Mouse (Mus musculus) hindbrain, embryonic 10.5 days (tissue): Measurements from ENCODE around the gene Ddx60. TPM values are rescaled to one million over a fixed set of nuclear protein-coding genes. Genes with fewer than 3 reads are reported as not detected.

Experiments used
- DNase-seq: peaks from one replicate; pipeline ENCODE4 v3.0.0-alpha.2; 2017; ENCODE audit warnings: low spot score
- H3K27ac ChIP-seq: fragments of 300-500 bp; sonication (generic); 2 replicates; pipeline ENCODE4 v1.5.1; 2016; ENCODE audit warnings: mild to moderate bottlenecking, moderate library complexity
- H3K27me3 ChIP-seq: fragments of 300-500 bp; sonication (generic); 2 replicates; pipeline ENCODE4 v1.6.1; 2016; ENCODE audit warnings: mild to moderate bottlenecking; ENCODE audit not compliant: poor library complexity, insufficient read depth, severe bottlenecking
- H3K36me3 ChIP-seq: fragments of 300-500 bp; sonication (generic); 2 replicates; pipeline ENCODE4 v1.6.1; 2016; ENCODE audit warnings: mild to moderate bottlenecking, moderate library complexity
- H3K4me1 ChIP-seq: fragments of 300-500 bp; sonication (generic); replicated peaks from 2 replicates; pipeline ENCODE4 v1.6.1; 2016; ENCODE audit warnings: mild to moderate bottlenecking
- H3K4me3 ChIP-seq: fragments of 300-500 bp; sonication (generic); 2 replicates; pipeline ENCODE4 v1.5.1; 2016; ENCODE audit warnings: mild to moderate bottlenecking, moderate library complexity
- H3K9me3 ChIP-seq: fragments of 300-500 bp; sonication (generic); 2 replicates; pipeline ENCODE4 v1.6.1; 2016; ENCODE audit warnings: mild to moderate bottlenecking, moderate library complexity
- WGBS: fragments of 180-500 bp; shearing (Covaris S2); methylation state at CpG from one replicate; pipeline ENCODE4 v1.1.7; 2016; 5-methylcytosine and 5-hydroxymethylcytosine counted together
- polyA plus RNA-seq: library from polyadenylated mRNA; unstranded; fragments of >200 nt; fragmentation: Nextera tagmentation; extraction: Ambion mirVana; gene quantifications from 2 replicates; pipeline ENCODE4 v1.2.1, GENCODE M21; 2016

Gene Ddx60
- 0.06 and 0.12 TPM in 2 replicates for polyA plus RNA-seq

DNA sequence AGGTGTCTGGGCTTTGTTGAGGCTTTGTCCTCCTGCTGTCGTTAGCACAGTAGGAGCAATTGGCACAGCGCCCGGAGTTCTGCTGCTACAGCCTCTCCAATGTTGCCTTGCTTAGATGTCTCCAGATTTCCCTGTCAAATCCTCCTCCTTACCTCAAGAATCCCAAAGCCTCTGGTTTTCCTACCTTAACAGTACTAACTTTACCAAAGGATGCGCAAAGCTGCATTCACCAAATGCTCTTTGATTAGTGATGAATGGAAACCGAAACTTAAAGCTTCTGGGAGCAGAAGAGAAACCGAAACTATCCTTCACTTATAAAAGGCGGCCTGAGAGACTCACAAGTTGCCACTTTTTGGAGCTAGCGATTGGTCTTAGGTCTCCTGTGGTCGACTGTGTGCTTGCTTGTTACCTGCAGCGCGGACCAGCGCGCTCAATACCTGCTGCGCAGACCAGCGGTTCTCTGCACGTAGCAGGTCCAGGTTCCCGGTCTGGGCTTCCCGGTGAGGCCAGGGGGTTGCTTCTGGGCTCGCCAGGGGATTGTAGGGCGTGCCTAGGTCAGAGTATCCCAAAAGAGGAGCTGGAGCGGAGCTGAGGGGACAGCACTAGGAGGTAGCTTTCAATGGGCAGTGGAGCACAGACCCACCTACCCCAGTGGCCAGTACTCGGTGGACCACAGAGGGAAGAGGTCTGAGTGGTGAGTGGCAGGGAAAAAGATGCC lies at the start of gene Ddx60:
Gene Ddx60, plus strand, starts transcription at position 311 of the 718 bp plus-strand sequence.
- Histone ChIP-seq H3K4me1 (peaks cover 7% of the 10 kb centered on the region), H3K36me3 (no peaks in the 10 kb centered on the region), H3K4me3 (peak within 1 kb of the TSS; percentile 57), H3K27me3 (peaks cover 17% of the 10 kb centered on the region; the same call in 1 of the 2 replicates), H3K27ac (peak within 1 kb of the TSS; percentile 70), H3K9me3 (no peaks in the 10 kb centered on the region)
- 12% methylated on average over 22 of the region's 22 CpGs for WGBS
- DNase-seq: peak; percentile 18

DNA sequence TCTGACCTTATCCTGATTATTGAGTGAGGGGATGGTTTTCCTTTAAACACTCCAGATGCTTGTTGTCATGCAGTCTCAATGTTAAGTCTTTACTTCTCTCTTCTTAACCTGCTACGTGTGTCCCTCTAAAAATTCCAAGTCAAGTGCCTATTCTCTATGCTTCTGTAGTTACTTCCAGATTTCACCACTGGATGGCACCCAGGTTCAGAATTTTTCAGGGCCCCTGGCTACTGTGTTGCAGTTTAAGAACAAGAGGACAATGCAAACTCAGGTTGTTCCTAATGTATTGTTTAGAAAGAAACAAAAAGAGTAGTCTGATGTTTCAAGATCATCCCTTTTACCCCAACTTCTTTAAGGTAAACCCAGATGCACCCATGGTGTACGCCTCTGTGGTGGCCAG lies 33.8 kb upstream of the Ddx60 start:
- H3K4me3 ChIP-seq: no peak overlapping the region
- no peaks in the 10 kb centered on the region for H3K36me3 ChIP-seq
- H3K27me3 ChIP-seq: no peaks in the 10 kb centered on the region
- no peaks in the 10 kb centered on the region for H3K4me1 ChIP-seq
- no peaks in the 10 kb centered on the region for H3K9me3 ChIP-seq
- H3K27ac ChIP-seq: no peak overlapping the region
- DNase-seq: peak; percentile 47
- WGBS: 59% methylated on average over 2 of the region's 2 CpGs

DNA sequence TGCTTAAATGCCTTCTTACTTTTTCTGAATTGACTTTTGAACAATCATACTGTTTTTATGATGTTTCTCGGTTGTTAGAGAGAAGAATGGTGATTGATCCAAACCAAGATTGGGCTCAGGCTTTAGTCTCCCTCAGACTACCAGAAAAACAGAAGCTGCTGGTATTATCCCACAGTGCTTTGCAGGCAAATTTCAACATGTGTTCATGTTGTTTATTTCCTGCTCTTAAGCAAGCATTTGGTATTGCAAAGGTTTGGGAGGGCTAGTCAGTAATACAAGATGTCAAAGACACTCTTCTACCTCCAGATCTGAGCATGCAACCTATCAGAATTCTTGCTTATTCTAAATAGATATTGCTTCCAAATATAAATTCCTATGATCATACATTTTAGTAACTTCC lies 31.1 kb upstream of the Ddx60 start:
- Histone ChIP-seq H3K4me3 (no peak overlapping the region), H3K36me3 (no peaks in the 10 kb centered on the region), H3K27ac (no peak overlapping the region), H3K9me3 (no peaks in the 10 kb centered on the region), H3K27me3 (no peaks in the 10 kb centered on the region), H3K4me1 (peaks cover 11% of the 10 kb centered on the region; the same call in 1 of the 2 replicates)
- DNase-seq: no peak
- WGBS: 88% methylated on average over 1 of the region's 1 CpGs

DNA sequence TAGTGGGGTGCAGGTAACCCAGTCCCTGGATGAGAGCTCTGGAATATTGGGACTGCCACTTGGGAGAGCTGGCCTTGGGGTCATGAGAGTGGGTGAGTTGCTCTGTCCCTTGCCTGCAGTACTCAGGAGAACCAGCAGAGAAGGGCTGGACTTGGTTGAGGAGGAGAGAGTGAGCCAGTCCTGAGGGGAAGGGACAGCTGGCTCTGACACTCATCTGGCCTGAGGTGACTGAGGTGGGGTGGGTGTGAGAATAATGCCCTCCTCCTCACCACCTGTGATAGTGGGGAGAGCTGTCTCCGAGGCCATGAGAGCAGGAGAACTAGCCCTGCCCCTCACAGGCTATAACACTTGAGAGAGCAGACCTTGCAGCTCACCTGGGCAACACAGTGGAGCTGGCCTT lies 30.5 kb upstream of the Ddx60 start:
- Histone ChIP-seq H3K9me3 (no peaks in the 10 kb centered on the region), H3K4me1 (peaks cover 11% of the 10 kb centered on the region; the same call in 1 of the 2 replicates), H3K27me3 (no peaks in the 10 kb centered on the region), H3K36me3 (no peaks in the 10 kb centered on the region), H3K27ac (no peak overlapping the region), H3K4me3 (no peak overlapping the region)
- no peak for DNase-seq
- 80% methylated on average over 1 of the region's 1 CpGs for WGBS

DNA sequence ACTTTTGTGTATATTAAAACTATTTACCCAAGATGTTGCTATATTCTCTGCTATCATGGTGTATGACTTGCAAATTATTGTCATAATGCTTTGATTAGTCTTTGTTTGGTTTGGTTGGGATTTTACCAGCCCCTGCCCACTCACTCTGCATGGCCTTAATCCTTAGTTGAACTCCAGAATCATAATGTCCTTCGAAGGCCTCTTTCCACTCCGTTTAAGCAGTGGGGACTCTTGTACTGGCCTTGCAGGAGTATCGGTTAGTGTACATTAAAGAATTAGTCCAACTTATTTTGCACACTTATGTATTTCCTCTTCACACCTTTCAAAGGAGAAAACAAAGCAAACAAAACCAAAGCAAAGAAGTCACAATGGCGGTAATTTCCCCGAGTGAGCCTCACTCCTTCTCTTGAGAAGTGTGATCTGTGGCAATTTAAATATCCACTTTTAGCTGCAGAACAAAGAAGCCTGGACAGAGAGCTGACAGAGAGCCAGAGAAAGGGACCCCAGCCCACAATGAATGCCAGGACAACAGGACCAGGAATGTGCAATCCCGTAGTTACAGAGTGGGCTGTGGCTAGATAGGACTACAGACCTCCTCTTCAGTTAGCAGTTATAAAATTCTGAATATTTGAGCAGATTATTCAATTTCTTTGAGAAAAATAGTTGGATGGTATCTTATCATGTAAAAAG lies 26.7 kb upstream of the Ddx60 start:
- Histone ChIP-seq H3K27me3 (no peaks in the 10 kb centered on the region), H3K36me3 (no peaks in the 10 kb centered on the region), H3K9me3 (no peaks in the 10 kb centered on the region), H3K4me3 (no peak overlapping the region), H3K27ac (peak overlapping the region; percentile 79), H3K4me1 (peaks cover 11% of the 10 kb centered on the region; the same call in 1 of the 2 replicates)
- DNase-seq: peak; percentile 52
- 38% methylated on average over 6 of the region's 6 CpGs for WGBS

DNA sequence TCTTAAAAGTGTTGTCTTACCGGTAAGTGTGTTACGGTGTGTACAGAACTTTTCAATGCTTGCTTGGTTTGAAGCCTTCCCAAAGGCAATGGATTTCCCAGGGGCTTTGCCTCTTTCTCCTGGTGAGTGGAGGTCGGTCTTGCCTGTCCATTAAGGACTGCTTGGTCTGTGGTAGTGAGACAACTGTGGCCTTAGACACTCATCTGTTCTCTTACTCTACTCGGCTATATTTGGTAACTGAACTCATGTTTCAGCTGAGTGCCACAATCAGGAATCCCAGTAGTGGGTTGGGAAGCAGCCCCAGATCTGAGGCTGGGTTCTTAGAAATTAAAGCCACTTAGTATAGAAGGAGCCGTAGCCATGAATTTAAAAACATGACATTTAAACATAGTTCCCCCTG lies 25.4 kb upstream of the Ddx60 start, which contains the start of gene Palld:
Gene Palld, minus strand, starts transcription at position 170 of the 400 bp plus-strand sequence.
- no peak for DNase-seq
- Histone ChIP-seq H3K9me3 (no peaks in the 10 kb centered on the region), H3K36me3 (no peaks in the 10 kb centered on the region), H3K4me3 (no peak within 1 kb of the TSS), H3K27me3 (no peaks in the 10 kb centered on the region), H3K27ac (no peak within 1 kb of the TSS), H3K4me1 (peaks cover 11% of the 10 kb centered on the region; the same call in 1 of the 2 replicates)
- 83% methylated on average over 5 of the region's 5 CpGs for WGBS

DNA sequence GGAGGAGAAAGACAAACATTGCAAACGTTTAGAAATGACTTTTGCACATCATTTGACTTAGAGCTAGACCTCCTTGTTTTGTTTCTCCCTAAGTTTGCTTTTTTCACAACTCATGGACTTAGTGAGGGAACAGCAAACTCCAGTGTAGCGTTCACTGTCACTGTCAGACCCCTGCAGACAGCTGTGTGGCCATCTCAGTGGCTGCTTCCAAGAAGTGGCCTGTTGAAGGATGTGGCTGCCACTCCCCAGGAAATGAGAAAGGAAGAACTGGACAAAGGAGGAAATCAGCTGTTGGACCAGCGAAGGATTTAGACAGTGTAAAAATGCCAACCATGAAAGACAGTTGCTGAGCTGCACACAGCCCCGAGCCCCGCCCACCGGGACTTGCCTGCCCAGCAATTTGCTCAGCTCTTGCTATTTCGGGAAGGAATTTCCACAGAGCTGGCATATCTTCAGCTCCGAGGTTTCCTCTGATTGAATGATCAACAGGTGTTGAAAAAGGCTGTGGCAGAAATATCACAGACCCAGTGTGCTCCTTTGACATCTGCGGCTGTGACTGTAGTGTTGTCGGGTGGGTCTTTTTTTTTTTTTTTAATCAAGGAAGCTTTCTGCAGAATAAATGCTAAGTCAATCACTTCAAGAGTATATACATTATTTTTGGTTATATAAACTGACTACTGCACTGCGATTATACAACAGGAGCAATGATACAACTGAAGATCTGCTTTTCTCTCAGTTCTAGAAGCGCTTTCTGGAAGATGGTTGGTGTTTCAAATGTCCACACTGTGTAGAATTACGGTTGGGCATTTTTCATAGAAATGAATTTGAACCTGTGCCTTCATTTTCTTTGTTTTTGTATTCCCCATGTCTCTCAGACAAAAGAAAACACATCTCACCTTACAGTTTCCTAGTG lies 19.3 kb upstream of the Ddx60 start:
- DNase-seq: no peak
- no peaks in the 10 kb centered on the region for H3K36me3 ChIP-seq
- H3K27ac ChIP-seq: no peak overlapping the region
- 72% methylated on average over 13 of the region's 13 CpGs for WGBS
- H3K4me1 ChIP-seq: no peaks in the 10 kb centered on the region
- H3K4me3 ChIP-seq: no peak overlapping the region
- no peaks in the 10 kb centered on the region for H3K27me3 ChIP-seq
- H3K9me3 ChIP-seq: no peaks in the 10 kb centered on the region

DNA sequence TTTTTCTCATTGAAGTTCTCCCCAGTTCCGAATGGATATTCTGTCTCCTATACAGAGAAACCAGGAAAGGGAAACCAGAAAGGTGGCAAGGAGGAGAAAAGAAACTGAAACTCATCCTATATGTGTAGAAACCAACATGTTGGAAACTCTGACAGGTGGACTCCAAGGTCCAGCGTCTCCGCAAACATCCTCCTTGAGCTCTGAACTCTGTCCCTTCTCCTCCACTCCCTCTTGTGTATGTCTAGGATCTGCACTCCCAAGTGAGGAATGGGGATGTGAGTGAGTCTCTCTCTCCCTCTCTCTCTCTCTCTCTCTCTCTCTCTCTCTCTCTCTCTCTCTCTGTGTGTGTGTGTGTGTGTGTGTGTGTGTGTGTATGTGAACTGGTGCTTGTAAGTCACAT lies 18.6 kb upstream of the Ddx60 start:
- Histone ChIP-seq H3K27ac (no peak overlapping the region), H3K27me3 (no peaks in the 10 kb centered on the region), H3K9me3 (no peaks in the 10 kb centered on the region), H3K4me3 (no peak overlapping the region), H3K36me3 (no peaks in the 10 kb centered on the region), H3K4me1 (no peaks in the 10 kb centered on the region)
- no peak for DNase-seq
- 89% methylated on average over 3 of the region's 3 CpGs for WGBS

DNA sequence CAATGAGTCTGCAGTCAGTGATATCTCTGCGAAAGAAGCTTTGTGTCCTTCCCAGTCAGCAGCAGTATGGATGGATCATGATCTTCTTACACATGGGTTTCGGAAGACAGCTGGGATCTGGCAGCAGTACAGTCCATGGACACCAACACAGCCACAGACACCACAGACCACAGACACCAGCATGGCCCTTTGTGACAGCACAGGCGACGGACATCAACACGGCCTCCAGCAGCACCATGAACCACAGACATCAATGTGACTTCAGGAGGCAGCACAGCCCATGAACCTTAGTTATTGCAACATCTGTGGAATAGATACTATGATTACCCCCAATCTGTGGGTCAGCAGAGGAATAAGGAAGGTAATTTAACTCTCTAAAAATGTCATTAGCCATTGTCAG lies 15.1 kb upstream of the Ddx60 start:
- no peak overlapping the region for H3K4me3 ChIP-seq
- H3K27ac ChIP-seq: no peak overlapping the region
- H3K4me1 ChIP-seq: no peaks in the 10 kb centered on the region
- H3K36me3 ChIP-seq: no peaks in the 10 kb centered on the region
- no peak for DNase-seq
- H3K27me3 ChIP-seq: no peaks in the 10 kb centered on the region
- WGBS: 91% methylated on average over 5 of the region's 5 CpGs
- no peaks in the 10 kb centered on the region for H3K9me3 ChIP-seq

DNA sequence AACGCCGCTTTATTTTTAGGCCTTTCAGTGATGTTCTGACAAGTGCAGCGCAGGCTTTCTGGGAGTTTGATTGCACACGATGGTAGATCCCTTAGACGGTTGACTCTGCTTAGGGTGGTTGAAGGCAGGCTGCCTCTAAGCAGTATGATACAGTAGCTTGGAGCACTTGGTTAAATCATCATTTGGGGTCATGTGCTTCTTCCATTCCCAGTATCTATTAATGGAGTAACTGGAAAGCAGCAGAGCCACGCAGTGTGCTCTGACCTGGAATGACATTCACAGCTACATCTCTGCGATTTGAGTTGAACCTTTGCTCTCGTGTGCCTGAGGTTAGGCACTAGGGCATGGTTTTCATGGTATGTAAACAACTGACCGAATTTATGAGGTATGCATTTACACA lies 13.9 kb upstream of the Ddx60 start:
- H3K9me3 ChIP-seq: no peaks in the 10 kb centered on the region
- no peaks in the 10 kb centered on the region for H3K4me1 ChIP-seq
- H3K36me3 ChIP-seq: no peaks in the 10 kb centered on the region
- no peak for DNase-seq
- H3K4me3 ChIP-seq: no peak overlapping the region
- WGBS: 85% methylated on average over 9 of the region's 9 CpGs
- no peak overlapping the region for H3K27ac ChIP-seq
- no peaks in the 10 kb centered on the region for H3K27me3 ChIP-seq

DNA sequence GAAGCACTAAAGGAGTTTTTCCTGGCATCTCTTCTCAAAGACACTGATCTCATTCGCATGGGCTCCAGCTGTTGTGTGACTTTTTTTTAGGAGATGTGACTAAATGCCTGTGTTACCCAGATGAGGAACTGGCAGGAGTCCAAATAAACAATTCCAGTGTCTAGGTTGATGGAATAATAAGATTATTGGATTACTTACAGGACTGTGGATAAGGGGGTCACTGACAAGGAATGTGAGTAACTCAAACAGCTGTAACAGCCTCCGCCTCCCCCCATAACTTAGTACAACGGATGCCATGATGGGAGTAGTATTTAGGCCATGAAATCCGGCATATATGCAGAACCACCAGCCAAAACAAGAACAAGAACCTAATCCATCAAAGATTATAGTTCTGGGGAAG lies 10.6 kb upstream of the Ddx60 start:
- Histone ChIP-seq H3K27ac (no peak overlapping the region), H3K36me3 (no peaks in the 10 kb centered on the region), H3K27me3 (no peaks in the 10 kb centered on the region), H3K4me3 (no peak overlapping the region), H3K9me3 (no peaks in the 10 kb centered on the region), H3K4me1 (no peaks in the 10 kb centered on the region)
- WGBS: 90% methylated on average over 4 of the region's 4 CpGs
- DNase-seq: no peak

DNA sequence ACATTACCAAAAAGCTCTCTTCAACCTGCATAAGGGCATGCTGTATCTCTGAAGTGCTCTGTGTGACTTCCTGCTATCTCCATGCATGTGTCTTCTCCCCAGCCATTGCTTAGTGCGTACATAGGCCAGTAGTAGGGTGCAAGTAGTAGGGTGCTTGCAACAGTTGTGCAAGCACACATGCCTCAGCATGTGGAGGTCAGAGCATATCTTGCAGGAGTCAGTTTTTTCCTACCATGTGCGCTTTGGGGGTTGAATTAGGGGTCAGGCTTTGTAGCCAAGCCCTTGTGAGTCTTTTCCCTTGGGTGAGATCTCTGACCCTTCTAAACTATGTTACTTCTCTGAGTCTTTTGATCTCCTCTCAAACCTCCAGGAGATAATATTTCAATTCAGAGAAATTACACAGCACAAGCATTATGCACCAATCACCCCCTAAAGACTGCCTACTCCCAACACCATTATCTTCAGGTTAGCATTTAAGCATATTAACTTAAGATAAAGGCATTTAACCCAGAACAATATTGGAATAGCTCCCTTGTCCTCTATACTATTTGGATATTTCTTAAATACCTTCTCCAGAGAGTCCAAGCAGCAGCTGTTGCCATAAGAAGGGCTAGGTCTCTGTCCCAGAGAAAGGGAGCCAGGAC lies 8.6 kb upstream of the Ddx60 start:
- no peaks in the 10 kb centered on the region for H3K36me3 ChIP-seq
- no peaks in the 10 kb centered on the region for H3K4me1 ChIP-seq
- no peak overlapping the region for H3K4me3 ChIP-seq
- no peak overlapping the region for H3K27ac ChIP-seq
- H3K27me3 ChIP-seq: no peaks in the 10 kb centered on the region
- no peak for DNase-seq
- 88% methylated on average over 2 of the region's 2 CpGs for WGBS
- no peaks in the 10 kb centered on the region for H3K9me3 ChIP-seq
